In genomic region chr16:77322338-77322737, GRCm38 (mm10) we compare ENCODE assay signal across 10 mouse cellular contexts.
DNase-seq lines count a peak whose midpoint lies in the region; ATAC-seq and TF ChIP-seq lines count a peak whose summit lies in the region.
"Had no signal": no experiment of that assay in that cellular context is flagged by ENCODE, and none has a peak within 500 bp of the region (broad histone marks: within the 10 kb centered on the region; RNA-seq: fewer than 3 reads in every experiment).

No protein-coding gene starts in this region.

- peak overlapping the region; percentile 3; the same call in 1 of the 2 replicates for H3K27ac ChIP-seq in gastrocnemius, adult 2 months
- H3K27ac ChIP-seq: limb, embryonic 13.5 days; macrophage had no signal

- TF ChIP-seq CTCF in gastrocnemius, adult 2 months (IDR thresholded peaks at IDR 0.05), result no peak

- no peak overlapping the region for H3K4me3 ChIP-seq in gastrocnemius, adult 2 months
- H3K4me3 ChIP-seq: limb, embryonic 13.5 days had no signal

- ATAC-seq in CD4-positive, CD25-positive, alpha-beta regulatory T cell, adult 4 months, result no peak

- DNase-seq in gastrocnemius, adult 2 months, result no peak
- DNase-seq in gastrocnemius, adult 8-10 months (ENCODE audit: low spot score in 2 of 2), result no peak
- DNase-seq in adipocyte (ENCODE audit: low spot score), result peak; percentile 18
- peak; percentile 30 for DNase-seq in cerebellum, adult 9-11 months
- peak; percentile 39 for DNase-seq in kidney, postnatal 14 days
- no peak for DNase-seq in left cerebral cortex, adult 8-10 months (ENCODE audit: low spot score in 2 of 2)
- DNase-seq in T-cell, adult 2 months (ENCODE audit: low spot score), result no peak

- intact Hi-C loops in gastrocnemius, adult 2 months (cut with DNase I), result no loop called here

Comparison
In these comparisons a context has a peak if more than half of its experiments do, and no peak if none do; other contexts are left out.
1. DNase-seq: peak in adipocyte (single experiment), cerebellum, adult 9-11 months (single experiment) and kidney, postnatal 14 days (single experiment); none in gastrocnemius, adult 2 months (single experiment), gastrocnemius, adult 8-10 months (0 of 2), left cerebral cortex, adult 8-10 months (0 of 2) and T-cell, adult 2 months (single experiment).